Mouse (Mus musculus): Measurements from ENCODE around the gene B3glct. TPM values are rescaled to one million over a fixed set of nuclear protein-coding genes. Genes with fewer than 3 reads are reported as not detected.

B3glct gene
- polyA plus RNA-seq, 1 experiment from 2014 or later = 12.8 TPM

GRCm38 (mm10) chr5:149715571-149716328, 37.7 kb downstream of the B3glct start:
- Histone ChIP-seq H3K9ac (no peak overlapping the region), H3K4me3 (no peak overlapping the region), H3K27me3 (no peaks in the 10 kb centered on the region), H3K4me2 (peak overlapping the region; percentile 30), H3K36me3 (ENCODE audit: poor library complexity, severe bottlenecking) (no peaks in the 10 kb centered on the region), H3K9me3 (replicated peaks) (no peaks in the 10 kb centered on the region), H3K27ac (0 out of 2 replicates have a peak overlapping the region, but pooled peaks have one; percentile 7), H3K4me1 (peaks cover 13% of the 10 kb centered on the region)
- peak; percentile 61 for ATAC-seq
- 31% methylated on average over 15 of the region's 15 CpGs for WGBS

GRCm38 (mm10) chr5:149716329-149716690, 38.3 kb downstream of the B3glct start:
- no peak overlapping the region for H3K9ac ChIP-seq
- peaks cover 13% of the 10 kb centered on the region for H3K4me1 ChIP-seq
- H3K36me3 ChIP-seq (ENCODE audit: poor library complexity, severe bottlenecking) = no peaks in the 10 kb centered on the region
- WGBS = 39% methylated on average over 3 of the region's 3 CpGs
- peak; percentile 39; the same call in 1 of the 2 replicates for ATAC-seq
- no peaks in the 10 kb centered on the region for H3K27me3 ChIP-seq
- no peak overlapping the region for H3K4me3 ChIP-seq
- no peaks in the 10 kb centered on the region for H3K9me3 ChIP-seq (replicated peaks)
- no peak overlapping the region for H3K4me2 ChIP-seq
- H3K27ac ChIP-seq = no peak overlapping the region

- Histone ChIP-seq H3K4me2 (no peak overlapping the region), H3K9ac (no peak overlapping the region), H3K9me3 (replicated peaks) (peaks cover 4% of the 10 kb centered on the region; the same call in 1 of the 2 replicates), H3K4me3 (no peak overlapping the region), H3K27ac (no peak overlapping the region), H3K4me1 (no peaks in the 10 kb centered on the region), H3K36me3 (ENCODE audit: poor library complexity, severe bottlenecking) (peaks cover 31% of the 10 kb centered on the region), H3K27me3 (no peaks in the 10 kb centered on the region)
- WGBS = 92% methylated on average over 8 of the region's 8 CpGs
- no peak for ATAC-seq
Measured at GRCm38 (mm10) chr5:149731776-149732175, 53.7 kb downstream of the B3glct start.

GRCm38 (mm10) chr5:149737210-149737609, 59.2 kb downstream of the B3glct start:
- H3K27me3 ChIP-seq = no peaks in the 10 kb centered on the region
- no peaks in the 10 kb centered on the region for H3K4me1 ChIP-seq
- no peak overlapping the region for H3K4me3 ChIP-seq
- H3K9me3 ChIP-seq (replicated peaks) = no peaks in the 10 kb centered on the region; the same call in 1 of the 2 replicates
- 95% methylated on average over 1 of the region's 1 CpGs for WGBS
- H3K4me2 ChIP-seq = no peak overlapping the region
- H3K27ac ChIP-seq = no peak overlapping the region
- peaks cover 31% of the 10 kb centered on the region for H3K36me3 ChIP-seq (ENCODE audit: poor library complexity, severe bottlenecking)
- ATAC-seq = no peak
- no peak overlapping the region for H3K9ac ChIP-seq

GRCm38 (mm10) chr5:149740145-149740544, 62.1 kb downstream of the B3glct start:
- WGBS = 93% methylated on average over 7 of the region's 7 CpGs
- H3K9me3 ChIP-seq (replicated peaks) = no peaks in the 10 kb centered on the region
- H3K9ac ChIP-seq = no peak overlapping the region
- no peak overlapping the region for H3K4me2 ChIP-seq
- H3K36me3 ChIP-seq (ENCODE audit: poor library complexity, severe bottlenecking) = peaks cover 20% of the 10 kb centered on the region
- no peak for ATAC-seq
- no peaks in the 10 kb centered on the region for H3K27me3 ChIP-seq
- no peaks in the 10 kb centered on the region for H3K4me1 ChIP-seq
- H3K27ac ChIP-seq = no peak overlapping the region
- H3K4me3 ChIP-seq = no peak overlapping the region

- Histone ChIP-seq H3K9me3 (replicated peaks) (no peaks in the 10 kb centered on the region), H3K4me2 (no peak overlapping the region), H3K36me3 (ENCODE audit: poor library complexity, severe bottlenecking) (peaks cover 15% of the 10 kb centered on the region), H3K9ac (no peak overlapping the region), H3K27ac (no peak overlapping the region), H3K27me3 (no peaks in the 10 kb centered on the region), H3K4me3 (no peak overlapping the region), H3K4me1 (no peaks in the 10 kb centered on the region)
- no peak for ATAC-seq
- WGBS = 83% methylated on average over 3 of the region's 3 CpGs
Measured at GRCm38 (mm10) chr5:149740703-149741102, 62.7 kb downstream of the B3glct start.

GRCm38 (mm10) chr5:149742286-149742685, 64.3 kb downstream of the B3glct start:
- H3K27me3 ChIP-seq = no peaks in the 10 kb centered on the region
- no peaks in the 10 kb centered on the region for H3K4me1 ChIP-seq
- ATAC-seq = no peak
- peaks cover 15% of the 10 kb centered on the region for H3K36me3 ChIP-seq (ENCODE audit: poor library complexity, severe bottlenecking)
- no peak overlapping the region for H3K4me3 ChIP-seq
- 92% methylated on average over 9 of the region's 9 CpGs for WGBS
- H3K9ac ChIP-seq = no peak overlapping the region
- no peak overlapping the region for H3K4me2 ChIP-seq
- no peaks in the 10 kb centered on the region for H3K9me3 ChIP-seq (replicated peaks)
- no peak overlapping the region for H3K27ac ChIP-seq

- no peaks in the 10 kb centered on the region for H3K4me1 ChIP-seq
- H3K36me3 ChIP-seq (ENCODE audit: poor library complexity, severe bottlenecking) = peaks cover 10% of the 10 kb centered on the region; the same call in 1 of the 2 replicates
- 93% methylated on average over 9 of the region's 9 CpGs for WGBS
- H3K4me2 ChIP-seq = no peak overlapping the region
- no peaks in the 10 kb centered on the region for H3K9me3 ChIP-seq (replicated peaks)
- no peaks in the 10 kb centered on the region for H3K27me3 ChIP-seq
- no peak overlapping the region for H3K27ac ChIP-seq
- H3K4me3 ChIP-seq = no peak overlapping the region
- ATAC-seq = no peak
- H3K9ac ChIP-seq = no peak overlapping the region
Measured at GRCm38 (mm10) chr5:149745079-149745478, 67.0 kb downstream of the B3glct start.

GRCm38 (mm10) chr5:149748640-149749580, 70.9 kb downstream of the B3glct start:
- 89% methylated on average over 27 of the region's 27 CpGs for WGBS
- ATAC-seq = no peak
- H3K9me3 ChIP-seq (replicated peaks) = no peaks in the 10 kb centered on the region

GRCm38 (mm10) chr5:149751861-149752260, 73.8 kb downstream of the B3glct start:
- H3K36me3 ChIP-seq (ENCODE audit: poor library complexity, severe bottlenecking) = peaks cover 8% of the 10 kb centered on the region; the same call in 1 of the 2 replicates
- H3K9ac ChIP-seq = no peak overlapping the region
- no peak overlapping the region for H3K4me3 ChIP-seq
- no peak overlapping the region for H3K27ac ChIP-seq
- H3K4me1 ChIP-seq = no peaks in the 10 kb centered on the region
- no peaks in the 10 kb centered on the region for H3K27me3 ChIP-seq
- WGBS = 81% methylated on average over 4 of the region's 5 CpGs
- no peak overlapping the region for H3K4me2 ChIP-seq
- no peaks in the 10 kb centered on the region for H3K9me3 ChIP-seq (replicated peaks)
- no peak for ATAC-seq

More at GRCm38 (mm10) chr5:149748640-149749580, 70.9 kb downstream of the B3glct start:
- Histone ChIP-seq H3K36me3 (ENCODE audit: poor library complexity, severe bottlenecking) (peaks cover 12% of the 10 kb centered on the region; the same call in 1 of the 2 replicates), H3K9ac (no peak overlapping the region), H3K27me3 (no peaks in the 10 kb centered on the region), H3K4me3 (no peak overlapping the region), H3K27ac (no peak overlapping the region), H3K4me1 (no peaks in the 10 kb centered on the region), H3K4me2 (no peak overlapping the region)

- Histone ChIP-seq H3K4me3 (no peak overlapping the region), H3K9ac (no peak overlapping the region), H3K36me3 (ENCODE audit: poor library complexity, severe bottlenecking) (peaks cover 12% of the 10 kb centered on the region), H3K27me3 (no peaks in the 10 kb centered on the region), H3K9me3 (replicated peaks) (no peaks in the 10 kb centered on the region), H3K27ac (no peak overlapping the region), H3K4me2 (no peak overlapping the region), H3K4me1 (no peaks in the 10 kb centered on the region)
- WGBS = 91% methylated on average over 3 of the region's 3 CpGs
- ATAC-seq = no peak
Measured at GRCm38 (mm10) chr5:149753073-149753472, 75.0 kb downstream of the B3glct start.

GRCm38 (mm10) chr5:149767116-149767515, 89.1 kb downstream of the B3glct start:
- Histone ChIP-seq H3K27me3 (no peaks in the 10 kb centered on the region), H3K4me1 (no peaks in the 10 kb centered on the region), H3K36me3 (ENCODE audit: poor library complexity, severe bottlenecking) (no peaks in the 10 kb centered on the region), H3K4me2 (no peak overlapping the region), H3K27ac (no peak overlapping the region), H3K9ac (no peak overlapping the region), H3K9me3 (replicated peaks) (no peaks in the 10 kb centered on the region), H3K4me3 (no peak overlapping the region)
- WGBS = 85% methylated on average over 8 of the region's 8 CpGs
- no peak for ATAC-seq

All from forebrain, embryonic 13.5 days (tissue).